Mouse (Mus musculus): ENCODE results near the gene Npat. TPM values are rescaled to one million over a fixed set of nuclear protein-coding genes. Genes with fewer than 3 reads are reported as not detected.

The Npat gene
- 3.3 and 5.6 TPM in 2 replicates for polyA plus RNA-seq (2012; rRNA removed)

DNA sequence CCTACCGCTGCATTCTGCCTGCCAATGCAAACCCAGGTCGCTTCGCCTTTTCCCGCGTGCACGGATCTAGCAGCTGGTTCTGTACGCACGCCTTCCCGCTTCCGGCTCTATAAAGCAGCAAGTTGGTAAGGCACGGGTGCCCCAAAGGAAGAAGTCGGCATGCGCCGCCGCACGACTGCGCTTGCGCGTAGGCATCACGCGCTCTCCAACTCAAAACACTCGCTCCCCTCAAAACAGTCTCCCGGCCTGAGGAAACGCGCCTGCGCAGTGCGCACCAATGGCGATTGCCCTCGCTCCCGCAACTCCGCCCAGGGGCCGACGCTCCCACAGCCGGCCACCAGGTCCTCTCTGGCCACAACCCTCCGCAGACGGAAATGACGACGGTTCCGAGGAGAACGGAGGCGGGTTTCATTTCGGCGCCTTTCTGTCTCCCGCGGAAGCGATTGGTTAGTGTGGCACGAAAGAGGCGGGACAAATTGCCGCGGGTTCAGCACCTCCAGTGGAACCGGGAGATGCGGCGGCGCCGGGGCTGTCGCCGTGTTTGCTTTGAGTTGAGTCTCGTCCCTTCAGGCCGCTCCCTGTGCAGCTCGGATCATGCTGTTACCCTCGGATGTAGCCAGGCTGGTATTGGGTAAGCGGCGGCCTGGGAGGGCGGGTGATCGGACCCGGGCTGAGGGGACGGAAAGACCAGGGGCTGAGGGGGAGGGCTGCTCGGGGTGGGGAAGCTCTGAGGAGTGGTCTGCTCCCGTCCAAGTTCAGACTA is at the start of gene Npat, which contains the start of gene Atm:
Npat (plus strand) TSS at position 490 of the 763 bp plus-strand sequence.
Atm (minus strand) TSS at position 183 of the 763 bp plus-strand sequence.

DNA sequence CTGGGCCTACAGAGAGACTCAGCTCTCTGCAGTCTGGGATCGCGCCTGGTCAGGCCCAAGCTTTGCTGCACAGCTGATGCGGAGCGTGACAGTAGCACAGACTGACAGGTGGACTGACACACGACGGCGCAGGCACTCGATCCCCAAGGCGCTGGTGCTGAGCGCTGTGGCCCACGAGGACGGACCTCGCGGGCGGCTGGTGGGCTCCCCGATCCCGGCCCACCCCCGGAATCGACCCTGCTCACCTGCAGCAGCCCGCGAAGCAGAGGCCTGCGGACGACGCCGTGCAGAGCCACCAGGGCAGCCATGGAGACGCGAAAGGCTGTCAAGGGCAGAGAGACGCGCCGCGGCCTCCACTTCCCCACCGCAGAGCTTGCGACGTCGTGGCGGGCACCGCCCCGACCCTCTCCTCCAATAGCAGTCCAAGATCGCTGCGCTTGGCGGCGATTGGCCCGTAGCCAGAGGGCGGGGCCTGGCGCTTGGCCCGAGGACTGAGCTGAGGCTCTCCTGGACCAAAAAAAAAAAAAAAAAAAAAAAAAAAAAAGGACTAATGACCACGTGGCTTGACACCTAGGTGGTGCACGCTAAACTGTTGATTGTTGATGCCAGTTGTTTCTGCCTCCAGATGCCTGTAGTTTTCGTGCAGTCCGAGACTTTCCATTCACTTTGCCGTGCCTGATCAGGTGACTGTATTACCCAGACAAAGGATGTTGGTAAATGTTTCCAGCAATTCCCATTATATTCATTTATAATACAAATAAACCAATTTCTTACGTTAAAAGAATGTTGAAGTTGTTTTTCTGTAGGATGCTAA is 73.3 kb downstream of the Npat start, which contains the start of gene Acat1:
Acat1 (minus strand) TSS at position 415 of the 814 bp plus-strand sequence.

Other genes with a start within 250 kb of the Npat start
- 0.24 TPM in 2 replicates for gene Exph5, start 235.4 kb upstream of the Npat start, polyA plus RNA-seq (2012; rRNA removed)
- gene Kdelc2, start 153.0 kb upstream of the Npat start, polyA plus RNA-seq (2012; rRNA removed), result 12.1 and 23.5 TPM in 2 replicates
- gene 4930550C14Rik, start 134.7 kb upstream of the Npat start, polyA plus RNA-seq (2012; rRNA removed), result 0.16 and 0.24 TPM in 2 replicates
- gene Atm, start 307 bp upstream of the Npat start, polyA plus RNA-seq (2012; rRNA removed), result 0.88 and 2.3 TPM in 2 replicates
- gene Acat1, start 73.3 kb downstream of the Npat start, polyA plus RNA-seq (2012; rRNA removed), result 19.6 and 21.5 TPM in 2 replicates
- gene Cul5, start 133.0 kb downstream of the Npat start, polyA plus RNA-seq (2012; rRNA removed), result 6.7 and 8.7 TPM in 2 replicates
- gene Rab39, start 169.2 kb downstream of the Npat start, polyA plus RNA-seq (2012; rRNA removed), result 0.14 TPM in 2 replicates
- gene Slc35f2, start 234.5 kb downstream of the Npat start, polyA plus RNA-seq (2012; rRNA removed), result 5.6 and 5.7 TPM in 2 replicates